Mouse (Mus musculus): ENCODE measurements around the gene Sike1.

Sike1 gene

GRCm38 (mm10) chr3:102995605-102996321 is at the start of gene Sike1:
Gene Sike1, plus strand, starts transcription at chr3:102995708.
- DNase-seq (ENCODE audit: low read depth, low spot score) = peak; percentile 85

GRCm38 (mm10) chr3:102946312-102946711 is 49.2 kb upstream of the Sike1 start:
- DNase-seq (ENCODE audit: low read depth, low spot score) = no peak

GRCm38 (mm10) chr3:102946861-102947260 is 48.6 kb upstream of the Sike1 start:
- DNase-seq (ENCODE audit: low read depth, low spot score) = no peak

- no peak for DNase-seq (ENCODE audit: low read depth, low spot score)
Measured at GRCm38 (mm10) chr3:102954476-102954875, 41.0 kb upstream of the Sike1 start.

GRCm38 (mm10) chr3:102955143-102955542 is 40.4 kb upstream of the Sike1 start:
- DNase-seq (ENCODE audit: low read depth, low spot score) = no peak

GRCm38 (mm10) chr3:102955596-102955995 is 39.9 kb upstream of the Sike1 start:
- DNase-seq (ENCODE audit: low read depth, low spot score) = no peak

GRCm38 (mm10) chr3:102964033-102964432 is 31.5 kb upstream of the Sike1 start, which contains the start of gene Nr1h5:
Gene Nr1h5, minus strand, starts transcription at chr3:102964133.
- DNase-seq (ENCODE audit: low read depth, low spot score) = no peak

- no peak for DNase-seq (ENCODE audit: low read depth, low spot score)
Measured at GRCm38 (mm10) chr3:102970067-102970466, 25.4 kb upstream of the Sike1 start.

- DNase-seq (ENCODE audit: low read depth, low spot score) = no peak
Measured at GRCm38 (mm10) chr3:102970508-102970907, 25.0 kb upstream of the Sike1 start.

GRCm38 (mm10) chr3:102976906-102977305 is 18.6 kb upstream of the Sike1 start:
- no peak for DNase-seq (ENCODE audit: low read depth, low spot score)

GRCm38 (mm10) chr3:102979550-102980348 is 15.8 kb upstream of the Sike1 start:
- DNase-seq (ENCODE audit: low read depth, low spot score) = no peak

GRCm38 (mm10) chr3:102980349-102980736 is 15.2 kb upstream of the Sike1 start:
- no peak for DNase-seq (ENCODE audit: low read depth, low spot score)

- no peak for DNase-seq (ENCODE audit: low read depth, low spot score)
Measured at GRCm38 (mm10) chr3:102991041-102991440, 4.5 kb upstream of the Sike1 start.

- no peak for DNase-seq (ENCODE audit: low read depth, low spot score)
Measured at GRCm38 (mm10) chr3:102992936-102993335, 2.6 kb upstream of the Sike1 start.

GRCm38 (mm10) chr3:102995233-102995604 is 289 bp upstream of the Sike1 start:
- DNase-seq (ENCODE audit: low read depth, low spot score) = no peak

- DNase-seq (ENCODE audit: low read depth, low spot score) = no peak
Measured at GRCm38 (mm10) chr3:102997036-102997435, 1.5 kb downstream of the Sike1 start.

- DNase-seq (ENCODE audit: low read depth, low spot score) = no peak
Measured at GRCm38 (mm10) chr3:102997591-102997990, 2.1 kb downstream of the Sike1 start.

- no peak for DNase-seq (ENCODE audit: low read depth, low spot score)
Measured at GRCm38 (mm10) chr3:103001595-103001994, 6.1 kb downstream of the Sike1 start.

GRCm38 (mm10) chr3:103017350-103017749 is 21.8 kb downstream of the Sike1 start:
- no peak for DNase-seq (ENCODE audit: low read depth, low spot score)

- DNase-seq (ENCODE audit: low read depth, low spot score) = no peak
Measured at GRCm38 (mm10) chr3:103019462-103019861, 24.0 kb downstream of the Sike1 start.

- DNase-seq (ENCODE audit: low read depth, low spot score) = peak; percentile 96
Measured at GRCm38 (mm10) chr3:103020249-103020942, 24.9 kb downstream of the Sike1 start, which contains the start of gene Csde1. Gene Csde1, plus strand, starts transcription at chr3:103020426.

- DNase-seq (ENCODE audit: low read depth, low spot score) = peak; percentile 84
Measured at GRCm38 (mm10) chr3:103020943-103021638, 25.6 kb downstream of the Sike1 start.
